Mouse (Mus musculus): ENCODE data around the gene Uvrag. TPM values are rescaled to one million over a fixed set of nuclear protein-coding genes. Genes with fewer than 3 reads are reported as not detected.

Uvrag gene
- total RNA-seq, 2 experiments from 2014 or later: 9.1 to 10.8 TPM

GRCm38 (mm10) chr7:98928336-98929025 is 212.5 kb downstream of the Uvrag start:
- no peak for DNase-seq

DNA sequence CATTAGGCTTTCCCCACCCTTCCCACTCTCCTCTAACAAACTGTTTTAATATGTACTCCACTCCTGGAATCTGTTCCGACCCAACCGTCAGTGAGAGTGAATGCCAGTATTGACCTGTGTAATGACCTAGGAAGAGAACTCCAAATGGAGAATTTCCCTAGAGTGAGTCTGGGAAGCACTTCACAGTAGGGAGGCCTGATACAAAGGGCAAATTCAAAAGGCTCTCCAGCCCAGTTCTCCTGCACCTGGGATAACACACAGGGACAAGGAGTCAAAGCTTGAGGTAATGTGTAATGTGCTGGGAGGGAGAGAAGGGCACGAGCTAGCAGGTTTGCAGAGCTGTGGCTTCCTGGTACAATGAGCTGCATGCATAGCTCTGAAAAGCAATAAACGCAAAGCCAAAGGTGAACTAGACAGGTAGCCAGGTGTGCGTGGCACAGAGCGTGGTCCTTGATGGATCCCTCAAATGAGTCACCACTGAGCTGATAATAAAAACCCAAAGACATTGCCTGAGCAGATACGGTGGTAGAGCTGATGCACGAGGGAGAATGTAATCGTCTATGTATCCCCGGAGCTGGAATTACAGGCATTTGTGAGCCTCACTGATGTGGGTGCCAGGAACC is 213.9 kb downstream of the Uvrag start:
- DNase-seq: no peak

GRCm38 (mm10) chr7:98924380-98924869 is 216.5 kb downstream of the Uvrag start:
- DNase-seq: no peak

- DNase-seq: no peak
These were observed 218.0 kb downstream of the Uvrag start for GRCm38 (mm10) chr7:98922984-98923383.

DNA sequence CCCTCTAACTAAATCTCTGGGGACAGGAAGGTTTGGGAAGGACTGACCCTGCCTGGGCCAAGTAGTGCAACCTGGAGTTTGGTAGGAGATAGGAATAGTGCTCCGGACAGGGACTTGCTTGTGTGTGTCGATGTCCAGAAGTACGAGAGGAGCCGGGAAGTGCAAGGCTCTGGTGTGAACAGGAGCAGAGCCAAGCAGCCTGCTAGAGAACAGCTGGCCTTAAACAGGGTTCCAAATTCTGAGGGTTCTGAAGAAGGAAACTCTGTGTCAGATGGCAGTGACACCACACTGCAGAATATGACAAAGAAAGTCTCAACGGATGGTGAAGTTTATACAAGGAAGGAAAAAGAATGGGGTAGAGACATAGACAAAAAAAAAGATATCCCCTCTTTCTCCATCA is 223.5 kb downstream of the Uvrag start:
- no peak for DNase-seq

DNA sequence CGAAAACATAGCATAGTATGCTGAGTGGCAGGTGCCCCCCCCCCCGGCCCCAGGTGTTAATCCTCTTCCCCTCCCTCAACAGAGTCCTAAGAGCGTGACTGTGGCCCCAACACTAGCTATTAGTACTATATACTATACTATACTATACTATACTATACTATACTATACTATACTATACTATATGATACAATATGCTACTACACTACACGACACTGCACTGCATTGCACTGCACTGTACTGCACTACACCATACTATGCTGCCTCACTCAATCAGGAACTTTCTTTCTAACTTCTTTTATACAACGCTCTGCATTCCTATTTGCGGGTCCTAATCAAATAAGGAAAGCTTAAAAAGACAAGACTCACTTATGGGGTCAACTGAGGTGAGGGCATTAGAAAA is 224.4 kb downstream of the Uvrag start:
- no peak for DNase-seq

DNA sequence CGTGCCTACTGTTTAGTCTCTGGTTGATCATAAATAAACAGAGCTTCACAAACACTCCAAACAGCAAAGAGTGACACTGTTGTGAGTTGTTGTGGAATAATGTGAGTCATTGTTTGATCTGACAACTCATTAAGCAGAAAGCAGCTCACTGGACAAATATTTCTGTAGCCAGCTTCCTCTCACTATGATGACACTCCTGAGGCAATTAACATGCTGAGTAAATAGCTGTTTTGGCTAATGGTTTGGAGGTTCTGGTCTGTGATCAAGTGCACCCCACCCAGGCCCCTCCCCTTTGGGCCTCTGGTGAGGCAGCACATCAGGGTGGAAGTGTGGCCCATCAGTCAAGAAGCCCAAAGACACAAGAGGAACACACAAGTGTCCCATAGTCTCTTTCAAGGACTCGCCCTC is 228.0 kb downstream of the Uvrag start:
- no peak for DNase-seq

DNA sequence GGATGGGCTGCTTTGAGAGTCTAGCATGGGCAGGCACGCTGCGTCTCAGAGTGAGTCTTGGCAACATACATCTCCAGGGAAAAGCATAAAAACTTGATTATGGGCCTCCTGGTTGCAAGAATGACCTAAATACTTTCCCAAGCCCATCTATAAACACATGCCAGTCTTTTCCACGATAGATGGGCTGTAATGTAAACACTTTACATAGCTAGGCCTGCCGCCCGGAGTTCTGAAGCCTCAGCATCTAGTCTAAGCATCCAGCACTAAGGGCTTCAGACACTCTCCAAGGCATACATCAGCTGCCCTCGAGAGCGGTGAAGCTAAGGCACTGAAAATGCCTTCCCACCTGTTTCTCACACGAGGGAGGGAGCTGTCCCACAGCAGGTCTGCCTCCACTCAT is 229.7 kb downstream of the Uvrag start:
- DNase-seq: no peak

DNA sequence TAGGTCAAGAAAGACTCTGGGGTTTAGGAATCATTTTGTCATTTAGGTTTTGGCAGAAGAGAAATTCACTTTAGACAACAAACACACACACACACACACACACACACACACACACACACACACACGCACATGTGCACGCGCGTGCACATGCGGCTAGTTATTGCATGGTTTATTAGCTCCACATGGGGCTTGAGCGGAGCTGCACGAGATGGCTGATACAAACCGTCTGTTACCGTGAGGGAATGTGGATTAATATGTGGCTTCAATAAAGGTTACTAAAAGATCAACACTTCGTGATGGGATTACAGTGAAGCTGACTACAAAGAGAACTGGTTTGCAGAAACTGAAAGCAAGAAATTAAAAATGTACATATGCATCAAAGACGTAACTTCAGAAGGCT is 230.2 kb downstream of the Uvrag start:
- DNase-seq: no peak

DNA sequence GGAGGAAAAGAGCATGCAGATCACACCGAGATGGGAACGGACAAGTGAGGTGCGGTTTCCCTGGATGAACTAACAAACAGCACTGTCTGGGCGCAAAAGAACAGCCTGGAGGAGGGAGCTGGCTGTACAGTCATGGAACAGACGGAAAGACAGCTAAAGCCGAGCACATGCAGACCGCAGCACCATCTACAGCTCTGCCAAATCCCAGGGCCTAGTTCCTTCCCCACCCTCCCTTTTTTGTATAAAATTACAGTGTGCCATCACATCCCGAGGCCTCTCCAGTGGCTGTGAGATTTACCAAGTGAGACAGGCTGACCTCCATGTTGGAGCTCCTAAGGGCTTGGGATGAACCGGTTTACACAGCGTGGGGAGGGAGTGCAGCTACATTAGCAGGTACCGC is 230.8 kb downstream of the Uvrag start:
- no peak for DNase-seq

- DNase-seq: no peak
These were observed 233.5 kb downstream of the Uvrag start for GRCm38 (mm10) chr7:98907476-98907875.

GRCm38 (mm10) chr7:98904659-98905362 is 236.1 kb downstream of the Uvrag start:
- DNase-seq: no peak

DNA sequence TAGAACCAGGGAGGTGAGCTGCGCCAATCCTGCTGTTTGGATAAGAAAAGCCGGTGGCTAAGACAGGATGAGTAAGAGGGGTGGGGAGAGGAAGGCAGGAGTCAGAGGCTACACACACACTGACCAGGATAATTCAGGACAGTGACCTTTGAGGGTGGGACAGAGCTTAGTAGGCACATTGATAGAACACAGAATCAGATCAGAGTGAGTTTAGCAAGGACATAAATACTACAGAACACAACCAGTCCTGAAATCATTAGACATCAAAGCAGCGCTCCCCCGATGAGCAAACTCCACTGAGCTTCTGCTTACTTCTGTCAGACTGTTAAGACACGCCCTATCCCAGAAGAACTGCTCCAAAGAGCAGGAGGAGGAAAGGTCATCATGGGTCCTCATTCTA is 237.1 kb downstream of the Uvrag start:
- DNase-seq: no peak

GRCm38 (mm10) chr7:98901120-98901519 is 239.8 kb downstream of the Uvrag start:
- no peak for DNase-seq

GRCm38 (mm10) chr7:98899815-98900214 is 241.1 kb downstream of the Uvrag start:
- DNase-seq: no peak

DNA sequence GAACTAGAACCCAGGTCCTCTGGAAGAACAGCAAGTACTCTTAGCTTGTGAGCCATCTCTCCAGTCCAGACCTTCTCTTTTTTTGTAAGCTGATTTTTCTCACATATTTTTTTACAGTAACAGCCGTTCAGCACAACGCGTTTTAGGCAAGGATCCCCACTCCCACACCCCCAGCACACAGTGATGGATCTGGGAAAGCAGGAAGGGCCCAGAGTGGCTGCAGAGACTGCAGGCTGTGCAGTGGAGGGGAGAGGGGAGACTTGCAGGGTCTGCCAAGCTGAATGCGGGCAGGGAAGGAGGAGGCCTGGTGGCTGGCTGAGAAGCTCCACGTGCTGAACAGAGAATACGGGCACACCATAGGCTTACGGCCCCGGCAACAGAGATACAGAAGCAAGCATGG is 243.6 kb downstream of the Uvrag start:
- no peak for DNase-seq

DNA sequence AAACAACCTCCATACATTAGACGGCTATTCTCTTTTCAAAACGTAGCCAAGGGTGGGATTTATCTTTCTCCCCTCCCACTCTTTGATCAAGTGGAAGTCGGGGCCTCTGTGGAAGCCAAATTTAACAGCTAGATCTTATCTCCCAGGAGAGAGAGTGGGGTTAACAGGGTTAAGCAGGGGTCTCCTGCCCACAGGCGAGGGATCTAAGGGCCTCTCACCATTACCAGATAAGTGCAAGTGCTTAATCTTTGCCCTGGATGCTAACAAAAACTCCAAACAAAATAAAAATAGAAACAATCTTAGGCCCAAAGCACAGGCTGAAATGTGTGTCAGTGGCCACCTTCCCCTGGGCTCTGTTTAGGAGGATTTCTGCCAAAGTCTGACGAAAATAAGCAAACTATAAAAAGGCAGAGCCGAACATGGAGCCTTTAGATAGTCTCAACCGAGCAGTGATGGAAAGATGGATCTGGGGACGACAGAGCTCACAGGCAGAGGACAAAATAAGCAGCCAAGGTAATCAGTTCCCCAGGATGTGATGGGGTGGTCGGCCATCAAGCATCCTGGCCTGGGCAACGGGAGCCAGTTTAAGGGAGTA is 245.3 kb downstream of the Uvrag start:
- DNase-seq: no peak

- no peak for DNase-seq
These were observed 246.2 kb downstream of the Uvrag start for GRCm38 (mm10) chr7:98894768-98895167.

- no peak for DNase-seq
These were observed 246.6 kb downstream of the Uvrag start for GRCm38 (mm10) chr7:98894305-98894704.

DNA sequence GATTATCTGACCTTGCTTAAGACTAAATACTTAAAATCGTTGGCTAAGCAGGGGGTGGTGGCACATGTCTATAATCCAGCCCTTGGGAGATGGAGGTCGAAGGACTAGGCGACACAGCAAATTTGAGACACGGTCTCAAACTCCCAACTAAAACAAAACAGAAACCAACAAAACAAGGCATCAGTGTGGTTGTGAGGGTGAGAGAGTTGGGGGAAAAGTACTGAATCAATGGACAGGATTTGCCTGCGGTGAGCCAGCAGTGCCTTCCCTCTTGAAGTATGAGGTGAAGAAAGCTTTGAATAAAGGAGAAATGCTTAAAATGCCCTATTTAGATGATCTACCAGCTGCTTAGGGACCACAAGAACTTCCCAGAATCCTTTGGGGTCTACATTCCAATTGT is 247.8 kb downstream of the Uvrag start:
- DNase-seq: no peak

DNA sequence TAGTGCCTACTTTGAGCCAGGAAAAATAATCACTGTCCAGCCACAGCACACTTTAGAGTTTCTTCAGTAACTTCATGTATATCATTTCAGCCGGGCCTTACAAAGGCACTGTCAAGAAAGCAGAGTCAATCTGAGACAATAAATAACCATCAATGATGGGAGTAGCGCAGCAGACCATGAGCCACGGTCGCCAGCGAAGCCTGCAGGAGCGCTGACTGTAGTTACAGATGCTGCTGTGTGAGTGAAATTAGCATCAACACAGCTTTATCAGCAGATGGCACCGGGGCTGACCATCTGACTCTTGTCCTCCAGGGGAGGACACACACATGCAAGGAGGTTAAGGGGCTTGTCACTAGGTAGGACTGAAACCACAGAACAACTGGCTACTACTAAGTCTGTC is 251.7 kb downstream of the Uvrag start:
- no peak for DNase-seq

- no peak for DNase-seq
These were observed 252.1 kb downstream of the Uvrag start for GRCm38 (mm10) chr7:98888810-98889209.

DNA sequence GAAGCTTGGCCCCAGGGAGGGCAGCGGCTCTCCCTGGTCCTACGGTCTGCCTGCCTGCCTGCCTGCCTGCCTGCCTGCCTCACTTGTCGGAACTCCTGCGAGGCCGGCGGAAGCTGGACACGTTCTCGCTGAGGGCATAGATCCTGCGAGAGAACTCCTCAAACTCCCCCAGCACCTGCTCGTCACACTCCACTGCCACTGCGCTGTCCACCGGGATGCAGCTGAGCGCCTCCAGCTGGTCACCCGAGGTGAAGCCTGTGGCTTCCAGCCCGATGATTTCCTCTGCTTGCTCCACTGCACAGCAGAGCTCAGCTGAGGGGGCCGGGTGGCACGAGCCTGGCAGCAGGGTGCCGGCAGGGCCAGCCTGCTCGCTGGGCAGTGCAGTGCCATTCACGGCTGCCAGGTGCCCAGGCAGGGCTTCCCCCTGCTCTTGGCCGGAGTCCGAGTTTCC is 253.1 kb downstream of the Uvrag start:
- no peak for DNase-seq

Measured in gastrocnemius, postnatal 25 days (tissue).